Mouse (Mus musculus) CD4-positive helper T cell, adult 2 months (primary cell): ENCODE data around the gene Trabd.

ENCODE experiments used
- DNase-seq: peaks from one replicate; pipeline ENCODE4 v3.0.0-alpha.2; 2012; ENCODE audit warnings: low read depth, missing footprints, low spot score

Trabd gene

GRCm38 (mm10) chr15:89078208-89078836, 3.4 kb downstream of the Trabd start:
- peak; percentile 88 for DNase-seq

- no peak for DNase-seq
These were observed 9.0 kb downstream of the Trabd start for GRCm38 (mm10) chr15:89083906-89084305.

GRCm38 (mm10) chr15:89084826-89085225, 9.9 kb downstream of the Trabd start:
- DNase-seq, result no peak

- peak; percentile 83 for DNase-seq
These were observed 13.8 kb downstream of the Trabd start, which contains the start of gene Selenoo for GRCm38 (mm10) chr15:89088607-89089247. Gene Selenoo (plus strand): TSS chr15:89089084.

GRCm38 (mm10) chr15:89089248-89090051, 14.5 kb downstream of the Trabd start:
- peak; percentile 14 for DNase-seq

GRCm38 (mm10) chr15:89090662-89091061, 15.7 kb downstream of the Trabd start:
- peak; percentile 13 for DNase-seq

- DNase-seq, result no peak
These were observed 17.3 kb downstream of the Trabd start for GRCm38 (mm10) chr15:89092181-89092580.

GRCm38 (mm10) chr15:89097450-89097849, 22.5 kb downstream of the Trabd start:
- DNase-seq, result no peak

- no peak for DNase-seq
These were observed 23.7 kb downstream of the Trabd start for GRCm38 (mm10) chr15:89098616-89099015.

- no peak for DNase-seq
These were observed 25.9 kb downstream of the Trabd start for GRCm38 (mm10) chr15:89100823-89101222.

- DNase-seq, result no peak
These were observed 27.7 kb downstream of the Trabd start for GRCm38 (mm10) chr15:89102646-89103045.

GRCm38 (mm10) chr15:89103921-89104320, 29.0 kb downstream of the Trabd start:
- DNase-seq, result no peak

- DNase-seq, result no peak
These were observed 29.5 kb downstream of the Trabd start for GRCm38 (mm10) chr15:89104425-89104824.

- no peak for DNase-seq
These were observed 31.1 kb downstream of the Trabd start for GRCm38 (mm10) chr15:89106073-89106472.

GRCm38 (mm10) chr15:89106976-89107375, 32.1 kb downstream of the Trabd start:
- DNase-seq, result no peak

GRCm38 (mm10) chr15:89110147-89110546, 35.2 kb downstream of the Trabd start:
- no peak for DNase-seq

- DNase-seq, result peak; percentile 64
These were observed 43.1 kb downstream of the Trabd start for GRCm38 (mm10) chr15:89118007-89118406.

- peak; percentile 94 for DNase-seq
These were observed 47.9 kb downstream of the Trabd start, which contains the start of gene Tubgcp6 for GRCm38 (mm10) chr15:89122649-89123366. Gene Tubgcp6 (minus strand): TSS chr15:89123112.

- no peak for DNase-seq
These were observed 48.7 kb downstream of the Trabd start for GRCm38 (mm10) chr15:89123595-89123994.

- DNase-seq, result no peak
These were observed 49.4 kb downstream of the Trabd start for GRCm38 (mm10) chr15:89124312-89124711.

GRCm38 (mm10) chr15:89125351-89125750, 50.4 kb downstream of the Trabd start:
- DNase-seq, result no peak

GRCm38 (mm10) chr15:89126622-89127021, 51.7 kb downstream of the Trabd start:
- no peak for DNase-seq
